Mouse (Mus musculus): ENCODE measurements at regions not wholly inside any gene's neighbourhood (a gene's known extent, or its start where the extent isn't known, plus 50 kb on each side); places are given as distances from the start of the nearest gene placed in this dataset.

DNA sequence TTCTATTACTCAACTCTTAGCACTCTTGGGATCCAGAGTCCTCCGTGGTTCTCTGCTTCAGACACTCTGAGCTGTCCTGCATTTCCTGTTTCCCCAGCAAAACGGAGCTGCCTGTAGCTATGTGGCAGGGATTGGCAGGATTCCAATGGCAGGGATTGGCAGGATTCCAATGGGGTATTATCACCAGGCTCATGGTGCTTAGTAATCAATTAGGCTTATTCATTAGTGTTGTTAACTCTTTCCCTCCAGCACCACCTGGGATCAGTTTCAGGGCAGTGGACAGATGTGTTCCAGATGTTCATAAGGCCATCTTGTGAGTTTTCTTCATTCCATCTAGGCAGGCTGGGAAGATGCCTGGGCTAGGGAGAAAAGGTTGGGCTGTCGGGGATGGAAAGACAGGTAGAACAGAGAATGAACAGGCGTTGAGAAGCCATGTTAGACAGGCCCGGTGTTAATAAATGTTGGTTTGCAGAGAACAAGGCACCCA lies 163.5 kb downstream of the Emp1 start:
- Histone ChIP-seq H3K4me3 (ENCODE audit: low read depth, low read length) (no peak overlapping the region), H3K9ac (ENCODE audit: low read depth, poor library complexity, severe bottlenecking) (no peak overlapping the region), H3K27me3 (ENCODE audit: control insufficient read depth, insufficient read depth, low read length, poor library complexity, severe bottlenecking) (no peaks in the 10 kb centered on the region), H3K36me3 (ENCODE audit: control insufficient read depth, insufficient read depth, low read length, poor library complexity, severe bottlenecking) (no peaks in the 10 kb centered on the region), H3K9me3 (replicated peaks; ENCODE audit: control insufficient read depth, insufficient read depth, low read length, poor library complexity, severe bottlenecking) (no peaks in the 10 kb centered on the region), H3K4me1 (ENCODE audit: control insufficient read depth, insufficient read depth, low read length) (peaks cover 1% of the 10 kb centered on the region), H3K27ac (ENCODE audit: insufficient read depth, low read length) (no peak overlapping the region)
- TF ChIP-seq CTCF (IDR thresholded peaks at IDR 0.05; ENCODE audit: low read depth, low read length) = no peak
- no peak for TF ChIP-seq EP300 (IDR thresholded peaks at IDR 0.05; ENCODE audit: insufficient read depth, low read depth, low read length)
- TF ChIP-seq POLR2A (IDR thresholded peaks at IDR 0.05; ENCODE audit: insufficient read depth, low read length) = no peak

DNA sequence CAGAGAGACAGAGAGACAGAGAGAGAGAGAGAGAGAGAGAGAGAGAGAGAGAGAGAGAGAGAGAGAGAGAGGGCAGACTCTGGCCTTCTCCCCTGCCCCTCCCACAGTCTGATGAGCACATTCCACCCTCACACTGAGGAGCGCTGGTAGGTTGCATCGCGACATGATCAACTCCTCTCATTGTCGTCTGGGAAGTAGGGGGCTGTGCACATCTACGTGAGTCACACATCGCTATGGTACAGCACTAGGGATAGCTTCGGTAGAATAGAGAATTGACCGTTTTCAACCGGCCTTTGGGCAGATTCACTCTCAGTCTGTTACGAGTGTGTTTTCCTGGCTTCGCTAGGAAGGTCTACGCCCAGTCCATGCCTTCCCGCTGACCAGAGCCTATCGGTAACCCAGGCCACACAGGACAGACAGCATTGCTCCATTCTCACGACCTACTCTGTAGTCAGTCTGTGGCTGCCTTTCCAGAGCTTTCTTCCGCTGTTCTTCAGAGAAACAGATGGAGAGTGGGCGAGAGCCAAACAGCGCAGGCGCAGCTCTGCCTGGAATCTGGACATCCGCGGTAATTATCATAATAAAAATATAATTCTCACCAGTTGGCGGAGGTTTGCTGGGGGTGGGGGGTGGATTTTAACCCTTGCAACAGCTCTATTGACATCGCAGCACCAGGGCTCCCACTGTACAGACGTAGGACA lies 164.3 kb downstream of the Emp1 start:
- Histone ChIP-seq H3K36me3 (ENCODE audit: control insufficient read depth, insufficient read depth, low read length, poor library complexity, severe bottlenecking) (no peaks in the 10 kb centered on the region), H3K9ac (ENCODE audit: low read depth, poor library complexity, severe bottlenecking) (no peak overlapping the region), H3K27me3 (ENCODE audit: control insufficient read depth, insufficient read depth, low read length, poor library complexity, severe bottlenecking) (no peaks in the 10 kb centered on the region), H3K4me3 (ENCODE audit: low read depth, low read length) (0 out of 2 replicates have a peak overlapping the region, but pooled peaks have one; percentile 12), H3K27ac (ENCODE audit: insufficient read depth, low read length) (no peak overlapping the region), H3K9me3 (replicated peaks; ENCODE audit: control insufficient read depth, insufficient read depth, low read length, poor library complexity, severe bottlenecking) (no peaks in the 10 kb centered on the region), H3K4me1 (ENCODE audit: control insufficient read depth, insufficient read depth, low read length) (peaks cover 1% of the 10 kb centered on the region)
- no peak for TF ChIP-seq EP300 (IDR thresholded peaks at IDR 0.05; ENCODE audit: insufficient read depth, low read depth, low read length)
- no peak for TF ChIP-seq POLR2A (IDR thresholded peaks at IDR 0.05; ENCODE audit: insufficient read depth, low read length)
- no peak for TF ChIP-seq CTCF (IDR thresholded peaks at IDR 0.05; ENCODE audit: low read depth, low read length)

- TF ChIP-seq CTCF (IDR thresholded peaks at IDR 0.05; ENCODE audit: low read depth, low read length) = no peak
- TF ChIP-seq EP300 (IDR thresholded peaks at IDR 0.05; ENCODE audit: insufficient read depth, low read depth, low read length) = no peak
- TF ChIP-seq POLR2A (IDR thresholded peaks at IDR 0.05; ENCODE audit: insufficient read depth, low read length) = no peak
- H3K27ac ChIP-seq (ENCODE audit: insufficient read depth, low read length) = no peak overlapping the region
- H3K9me3 ChIP-seq (replicated peaks; ENCODE audit: control insufficient read depth, insufficient read depth, low read length, poor library complexity, severe bottlenecking) = no peaks in the 10 kb centered on the region
- H3K27me3 ChIP-seq (ENCODE audit: control insufficient read depth, insufficient read depth, low read length, poor library complexity, severe bottlenecking) = no peaks in the 10 kb centered on the region
- peaks cover 1% of the 10 kb centered on the region for H3K4me1 ChIP-seq (ENCODE audit: control insufficient read depth, insufficient read depth, low read length)
- H3K4me3 ChIP-seq (ENCODE audit: low read depth, low read length) = no peak overlapping the region
- no peaks in the 10 kb centered on the region for H3K36me3 ChIP-seq (ENCODE audit: control insufficient read depth, insufficient read depth, low read length, poor library complexity, severe bottlenecking)
- no peak overlapping the region for H3K9ac ChIP-seq (ENCODE audit: low read depth, poor library complexity, severe bottlenecking)
These were observed 165.5 kb downstream of the Emp1 start for GRCm38 (mm10) chr6:135527879-135528278.

DNA sequence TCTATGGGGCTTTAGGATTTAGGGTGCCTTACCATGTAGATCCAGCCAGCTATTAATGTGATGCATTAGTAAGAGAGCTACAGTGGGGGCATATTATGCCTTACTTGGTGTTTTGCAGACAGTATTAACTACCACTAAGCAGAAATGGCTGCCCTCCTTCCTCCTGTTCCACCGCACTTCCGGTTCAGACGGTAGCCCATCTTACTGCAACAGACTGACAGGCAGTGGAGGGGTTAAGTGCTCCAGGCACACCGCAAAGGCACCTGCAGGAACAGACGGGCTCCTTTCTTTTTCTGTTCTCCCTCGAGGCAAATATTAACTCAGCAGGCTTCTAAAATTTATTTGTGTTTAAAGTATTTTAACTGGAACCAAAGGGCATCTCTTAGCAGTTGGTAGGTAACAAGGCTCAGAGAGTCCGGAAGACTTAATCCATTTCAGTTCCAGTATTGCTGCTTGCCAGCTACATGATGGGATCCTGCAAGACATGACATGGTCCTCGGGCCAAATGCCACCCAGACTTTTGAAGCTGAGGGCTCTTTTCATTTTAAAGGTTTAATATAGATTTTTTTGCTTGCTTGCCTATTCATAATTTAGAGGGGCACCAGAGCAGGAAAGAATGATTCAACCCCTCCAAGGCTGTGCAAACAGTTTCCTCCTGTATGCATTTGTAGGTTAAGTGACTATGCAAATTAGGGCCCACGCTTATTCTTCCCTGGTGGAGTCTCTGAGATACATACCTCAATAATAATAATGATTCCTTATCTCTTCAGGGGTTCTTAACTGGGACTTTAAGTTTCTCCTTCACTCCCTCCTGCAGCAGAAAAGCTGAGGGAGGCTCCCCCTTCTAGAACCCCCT lies 177.7 kb downstream of the Emp1 start:
- no peaks in the 10 kb centered on the region for H3K4me1 ChIP-seq (ENCODE audit: control insufficient read depth, insufficient read depth, low read length)
- H3K9ac ChIP-seq (ENCODE audit: low read depth, poor library complexity, severe bottlenecking) = no peak overlapping the region
- H3K9me3 ChIP-seq (replicated peaks; ENCODE audit: control insufficient read depth, insufficient read depth, low read length, poor library complexity, severe bottlenecking) = peaks cover 4% of the 10 kb centered on the region; the same call in 1 of the 2 replicates
- H3K27ac ChIP-seq (ENCODE audit: insufficient read depth, low read length) = no peak overlapping the region
- TF ChIP-seq CTCF (IDR thresholded peaks at IDR 0.05; ENCODE audit: low read depth, low read length) (no peak), POLR2A (IDR thresholded peaks at IDR 0.05; ENCODE audit: insufficient read depth, low read length) (no peak), EP300 (IDR thresholded peaks at IDR 0.05; ENCODE audit: insufficient read depth, low read depth, low read length) (no peak)
- H3K27me3 ChIP-seq (ENCODE audit: control insufficient read depth, insufficient read depth, low read length, poor library complexity, severe bottlenecking) = no peaks in the 10 kb centered on the region; the same call in 1 of the 2 replicates
- no peak overlapping the region for H3K4me3 ChIP-seq (ENCODE audit: low read depth, low read length)
- H3K36me3 ChIP-seq (ENCODE audit: control insufficient read depth, insufficient read depth, low read length, poor library complexity, severe bottlenecking) = no peaks in the 10 kb centered on the region

GRCm38 (mm10) chr6:135541566-135541965 lies 179.2 kb downstream of the Emp1 start:
- Histone ChIP-seq H3K36me3 (ENCODE audit: control insufficient read depth, insufficient read depth, low read length, poor library complexity, severe bottlenecking) (no peaks in the 10 kb centered on the region), H3K4me3 (ENCODE audit: low read depth, low read length) (no peak overlapping the region), H3K27ac (ENCODE audit: insufficient read depth, low read length) (no peak overlapping the region), H3K9ac (ENCODE audit: low read depth, poor library complexity, severe bottlenecking) (no peak overlapping the region), H3K9me3 (replicated peaks; ENCODE audit: control insufficient read depth, insufficient read depth, low read length, poor library complexity, severe bottlenecking) (peaks cover 4% of the 10 kb centered on the region; the same call in 1 of the 2 replicates), H3K27me3 (ENCODE audit: control insufficient read depth, insufficient read depth, low read length, poor library complexity, severe bottlenecking) (no peaks in the 10 kb centered on the region; the same call in 1 of the 2 replicates), H3K4me1 (ENCODE audit: control insufficient read depth, insufficient read depth, low read length) (no peaks in the 10 kb centered on the region)
- TF ChIP-seq POLR2A (IDR thresholded peaks at IDR 0.05; ENCODE audit: insufficient read depth, low read length) = no peak

DNA sequence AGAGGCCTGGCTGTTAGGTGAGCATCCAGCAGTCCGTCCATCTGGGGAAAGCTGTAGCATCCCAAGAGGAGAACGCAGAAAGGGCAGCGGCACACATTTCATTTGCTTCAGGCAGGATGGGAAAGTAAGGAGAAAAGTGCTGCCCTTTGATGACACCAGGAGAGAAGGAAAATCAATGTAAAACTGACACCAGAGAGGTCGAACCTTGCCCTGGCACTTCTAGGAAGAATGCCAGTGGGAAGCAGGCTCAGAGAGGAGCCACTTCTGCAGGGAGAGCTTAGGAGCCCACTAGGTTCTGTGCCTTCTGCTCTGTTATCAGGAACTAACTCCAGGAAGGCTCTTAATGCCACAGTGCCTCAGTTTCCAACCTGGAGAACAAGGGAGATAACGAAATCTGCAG lies 180.0 kb downstream of the Emp1 start:
- Histone ChIP-seq H3K4me1 (ENCODE audit: control insufficient read depth, insufficient read depth, low read length) (no peaks in the 10 kb centered on the region), H3K9ac (ENCODE audit: low read depth, poor library complexity, severe bottlenecking) (no peak overlapping the region), H3K27me3 (ENCODE audit: control insufficient read depth, insufficient read depth, low read length, poor library complexity, severe bottlenecking) (no peaks in the 10 kb centered on the region; the same call in 1 of the 2 replicates), H3K27ac (ENCODE audit: insufficient read depth, low read length) (no peak overlapping the region), H3K4me3 (ENCODE audit: low read depth, low read length) (no peak overlapping the region), H3K9me3 (replicated peaks; ENCODE audit: control insufficient read depth, insufficient read depth, low read length, poor library complexity, severe bottlenecking) (peaks cover 4% of the 10 kb centered on the region; the same call in 1 of the 2 replicates), H3K36me3 (ENCODE audit: control insufficient read depth, insufficient read depth, low read length, poor library complexity, severe bottlenecking) (no peaks in the 10 kb centered on the region)
- TF ChIP-seq CTCF (IDR thresholded peaks at IDR 0.05; ENCODE audit: low read depth, low read length) (no peak), POLR2A (IDR thresholded peaks at IDR 0.05; ENCODE audit: insufficient read depth, low read length) (no peak), EP300 (IDR thresholded peaks at IDR 0.05; ENCODE audit: insufficient read depth, low read depth, low read length) (no peak)

All from ES-Bruce4 (cell line).